Mouse (Mus musculus) monocyte, adult 2 months (primary cell): ENCODE results near the gene Srgap1.
"Not testable (repeated sequence)": the region's sequence is repeated elsewhere in the genome, so short reads cannot be mapped to it uniquely, and the experiment has no call there.

ENCODE experiments used
- DNase-seq, 2 experiments: peaks; one replicate each; pipeline ENCODE4 v3.0.0; 2022; ENCODE audit warnings: low spot score in 2 of 2, low read depth in 1 of 2

Gene Srgap1

GRCm38 (mm10) chr10:121767295-121767694 lies 279.8 kb downstream of the Srgap1 start:
- not testable (repeated sequence) for DNase-seq

GRCm38 (mm10) chr10:121765174-121766057 lies 281.7 kb downstream of the Srgap1 start:
- DNase-seq, result no peak

GRCm38 (mm10) chr10:121764469-121765173 lies 282.5 kb downstream of the Srgap1 start:
- no peak for DNase-seq

GRCm38 (mm10) chr10:121763191-121763590 lies 283.9 kb downstream of the Srgap1 start:
- no peak for DNase-seq

GRCm38 (mm10) chr10:121762141-121762540 lies 285.0 kb downstream of the Srgap1 start:
- DNase-seq, result no peak

GRCm38 (mm10) chr10:121759095-121759494 lies 288.0 kb downstream of the Srgap1 start:
- DNase-seq, result no peak

GRCm38 (mm10) chr10:121756677-121757076 lies 290.4 kb downstream of the Srgap1 start:
- DNase-seq, result no peak

- no peak for DNase-seq
These were observed 291.3 kb downstream of the Srgap1 start for GRCm38 (mm10) chr10:121755822-121756221.

GRCm38 (mm10) chr10:121754237-121754636 lies 292.9 kb downstream of the Srgap1 start:
- DNase-seq, result no peak

- peak; percentile 29 to 43 for DNase-seq
These were observed 296.9 kb downstream of the Srgap1 start for GRCm38 (mm10) chr10:121750175-121750574.

GRCm38 (mm10) chr10:121742336-121742735 lies 304.8 kb downstream of the Srgap1 start:
- no peak for DNase-seq

- peak; percentile 57 to 79 for DNase-seq
These were observed 307.3 kb downstream of the Srgap1 start, which contains the start of gene BC048403 for GRCm38 (mm10) chr10:121739548-121740505. Gene BC048403, plus strand, starts transcription at chr10:121739937.

GRCm38 (mm10) chr10:121737256-121737655 lies 309.9 kb downstream of the Srgap1 start:
- no peak for DNase-seq

GRCm38 (mm10) chr10:121732542-121732941 lies 314.6 kb downstream of the Srgap1 start:
- no peak for DNase-seq

GRCm38 (mm10) chr10:121731048-121731725 lies 315.9 kb downstream of the Srgap1 start:
- no peak for DNase-seq
